Mouse (Mus musculus): ENCODE measurements around the gene Xpnpep3.

Gene Xpnpep3

DNA sequence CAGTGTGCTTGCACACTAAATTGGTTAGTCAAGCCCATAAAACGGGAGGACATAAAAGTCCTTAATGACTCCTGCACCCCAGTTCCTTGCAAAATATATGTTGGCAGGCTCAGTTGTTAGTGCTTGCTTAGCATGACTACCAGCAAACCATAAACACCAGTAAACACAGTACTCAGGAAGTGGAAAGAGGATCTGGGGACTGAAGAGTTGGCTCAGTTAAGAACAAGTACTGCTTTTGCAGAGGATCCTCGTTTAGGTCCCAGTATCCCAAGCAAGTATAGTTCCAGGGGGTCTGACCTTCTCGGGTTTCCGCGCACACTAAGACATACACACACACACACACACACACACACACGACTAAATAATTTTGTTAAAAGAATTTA lies 38.9 kb upstream of the Xpnpep3 start:
- Histone ChIP-seq H3K9me3 (ENCODE audit: low read length) (no peaks in the 10 kb centered on the region), H3K4me3 (replicated peaks; ENCODE audit: low read length) (peak overlapping the region; percentile 91), H3K27me3 (ENCODE audit: insufficient read depth, low read length) (no peaks in the 10 kb centered on the region), H3K36me3 (ENCODE audit: insufficient read depth, low read length) (peaks cover 51% of the 10 kb centered on the region), H3K4me1 (replicated peaks; ENCODE audit: low read depth, low read length) (peaks cover 60% of the 10 kb centered on the region)
- TF ChIP-seq CTCF (conservative IDR thresholded peaks at IDR 0.05; ENCODE audit: low read length) (no peak), NANOG (IDR thresholded peaks at IDR 0.05; ENCODE audit: borderline replicate concordance, low read length) (no peak), POU5F1 (IDR thresholded peaks at IDR 0.05; ENCODE audit: borderline replicate concordance, low read length) (no peak)

- 0 out of 2 replicates have a peak overlapping the region, but pooled peaks have one; percentile 91 for H3K4me3 ChIP-seq (replicated peaks; ENCODE audit: low read length)
- H3K4me1 ChIP-seq (replicated peaks; ENCODE audit: low read depth, low read length) = peaks cover 58% of the 10 kb centered on the region
- no peaks in the 10 kb centered on the region for H3K9me3 ChIP-seq (ENCODE audit: low read length)
- H3K27me3 ChIP-seq (ENCODE audit: insufficient read depth, low read length) = no peaks in the 10 kb centered on the region
- TF ChIP-seq NANOG (IDR thresholded peaks at IDR 0.05; ENCODE audit: borderline replicate concordance, low read length) (no peak), CTCF (conservative IDR thresholded peaks at IDR 0.05; ENCODE audit: low read length) (no peak), POU5F1 (IDR thresholded peaks at IDR 0.05; ENCODE audit: borderline replicate concordance, low read length) (no peak)
- peaks cover 56% of the 10 kb centered on the region for H3K36me3 ChIP-seq (ENCODE audit: insufficient read depth, low read length)
Observed at GRCm38 (mm10) chr15:81361417-81362015, 38.4 kb upstream of the Xpnpep3 start.

DNA sequence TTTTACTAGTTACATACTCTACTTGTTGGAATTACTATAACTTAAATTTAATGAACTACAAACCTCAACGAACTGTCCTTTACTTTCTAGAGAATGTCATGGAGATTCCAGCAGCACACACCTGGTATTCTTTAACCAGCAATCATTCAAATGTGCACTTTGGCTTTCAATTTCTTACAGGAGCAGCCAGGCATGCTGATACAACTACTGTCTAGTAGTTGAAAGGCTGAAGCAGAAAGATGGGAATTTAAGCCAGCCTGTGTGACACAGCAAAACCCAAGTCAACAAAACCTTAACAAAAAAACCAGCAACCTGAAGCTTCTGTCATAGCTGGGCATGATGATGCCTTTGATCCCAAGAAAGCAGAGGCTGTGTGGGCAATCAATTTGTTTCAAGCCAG lies 37.4 kb upstream of the Xpnpep3 start:
- H3K27me3 ChIP-seq (ENCODE audit: insufficient read depth, low read length) = no peaks in the 10 kb centered on the region
- TF ChIP-seq NANOG (IDR thresholded peaks at IDR 0.05; ENCODE audit: borderline replicate concordance, low read length) (no peak), POU5F1 (IDR thresholded peaks at IDR 0.05; ENCODE audit: borderline replicate concordance, low read length) (no peak), CTCF (conservative IDR thresholded peaks at IDR 0.05; ENCODE audit: low read length) (no peak)
- H3K4me3 ChIP-seq (replicated peaks; ENCODE audit: low read length) = no peak overlapping the region
- no peaks in the 10 kb centered on the region for H3K9me3 ChIP-seq (ENCODE audit: low read length)
- H3K36me3 ChIP-seq (ENCODE audit: insufficient read depth, low read length) = peaks cover 65% of the 10 kb centered on the region
- H3K4me1 ChIP-seq (replicated peaks; ENCODE audit: low read depth, low read length) = peaks cover 49% of the 10 kb centered on the region

DNA sequence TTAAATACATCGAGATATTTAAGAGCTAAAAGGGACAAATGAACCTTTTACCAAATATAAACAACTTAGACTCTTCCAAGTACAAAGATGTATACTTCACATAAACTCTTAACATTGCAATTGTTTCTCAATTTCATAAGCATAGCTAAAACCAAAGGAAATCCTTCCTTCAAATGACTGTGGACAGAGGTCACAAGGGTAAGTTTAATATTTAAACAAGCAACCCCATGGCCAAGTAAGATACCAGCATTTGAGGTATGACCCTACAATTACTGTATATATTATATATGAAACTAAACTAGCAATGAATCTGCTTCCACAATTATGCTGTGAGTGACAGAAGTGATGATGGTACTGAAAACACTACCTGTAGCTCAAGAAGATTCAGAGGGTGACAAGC lies 35.7 kb upstream of the Xpnpep3 start:
- Histone ChIP-seq H3K27me3 (ENCODE audit: insufficient read depth, low read length) (no peaks in the 10 kb centered on the region), H3K9me3 (ENCODE audit: low read length) (no peaks in the 10 kb centered on the region), H3K4me1 (replicated peaks; ENCODE audit: low read depth, low read length) (peaks cover 33% of the 10 kb centered on the region), H3K4me3 (replicated peaks; ENCODE audit: low read length) (no peak overlapping the region), H3K36me3 (ENCODE audit: insufficient read depth, low read length) (peaks cover 69% of the 10 kb centered on the region)
- TF ChIP-seq NANOG (IDR thresholded peaks at IDR 0.05; ENCODE audit: borderline replicate concordance, low read length) (no peak), POU5F1 (IDR thresholded peaks at IDR 0.05; ENCODE audit: borderline replicate concordance, low read length) (no peak), CTCF (conservative IDR thresholded peaks at IDR 0.05; ENCODE audit: low read length) (no peak)

- Histone ChIP-seq H3K4me3 (replicated peaks; ENCODE audit: low read length) (no peak overlapping the region), H3K36me3 (ENCODE audit: insufficient read depth, low read length) (peaks cover 78% of the 10 kb centered on the region), H3K27me3 (ENCODE audit: insufficient read depth, low read length) (no peaks in the 10 kb centered on the region), H3K9me3 (ENCODE audit: low read length) (no peaks in the 10 kb centered on the region), H3K4me1 (replicated peaks; ENCODE audit: low read depth, low read length) (peaks cover 31% of the 10 kb centered on the region)
- TF ChIP-seq NANOG (IDR thresholded peaks at IDR 0.05; ENCODE audit: borderline replicate concordance, low read length) (no peak), CTCF (conservative IDR thresholded peaks at IDR 0.05; ENCODE audit: low read length) (no peak), POU5F1 (IDR thresholded peaks at IDR 0.05; ENCODE audit: borderline replicate concordance, low read length) (no peak)
Observed at GRCm38 (mm10) chr15:81365246-81365645, 34.7 kb upstream of the Xpnpep3 start.

GRCm38 (mm10) chr15:81366241-81366640 lies 33.7 kb upstream of the Xpnpep3 start:
- Histone ChIP-seq H3K36me3 (ENCODE audit: insufficient read depth, low read length) (peaks cover 88% of the 10 kb centered on the region), H3K4me1 (replicated peaks; ENCODE audit: low read depth, low read length) (peaks cover 36% of the 10 kb centered on the region), H3K4me3 (replicated peaks; ENCODE audit: low read length) (no peak overlapping the region), H3K27me3 (ENCODE audit: insufficient read depth, low read length) (no peaks in the 10 kb centered on the region), H3K9me3 (ENCODE audit: low read length) (no peaks in the 10 kb centered on the region)
- TF ChIP-seq NANOG (IDR thresholded peaks at IDR 0.05; ENCODE audit: borderline replicate concordance, low read length) = no peak
- TF ChIP-seq POU5F1 (IDR thresholded peaks at IDR 0.05; ENCODE audit: borderline replicate concordance, low read length) = no peak
- TF ChIP-seq CTCF (conservative IDR thresholded peaks at IDR 0.05; ENCODE audit: low read length) = no peak

GRCm38 (mm10) chr15:81368601-81369000 lies 31.3 kb upstream of the Xpnpep3 start:
- peaks cover 35% of the 10 kb centered on the region for H3K4me1 ChIP-seq (replicated peaks; ENCODE audit: low read depth, low read length)
- peaks cover 99% of the 10 kb centered on the region for H3K36me3 ChIP-seq (ENCODE audit: insufficient read depth, low read length)
- H3K27me3 ChIP-seq (ENCODE audit: insufficient read depth, low read length) = no peaks in the 10 kb centered on the region
- H3K9me3 ChIP-seq (ENCODE audit: low read length) = no peaks in the 10 kb centered on the region
- TF ChIP-seq NANOG (IDR thresholded peaks at IDR 0.05; ENCODE audit: borderline replicate concordance, low read length) = no peak
- no peak for TF ChIP-seq CTCF (conservative IDR thresholded peaks at IDR 0.05; ENCODE audit: low read length)
- no peak for TF ChIP-seq POU5F1 (IDR thresholded peaks at IDR 0.05; ENCODE audit: borderline replicate concordance, low read length)
- H3K4me3 ChIP-seq (replicated peaks; ENCODE audit: low read length) = no peak overlapping the region

DNA sequence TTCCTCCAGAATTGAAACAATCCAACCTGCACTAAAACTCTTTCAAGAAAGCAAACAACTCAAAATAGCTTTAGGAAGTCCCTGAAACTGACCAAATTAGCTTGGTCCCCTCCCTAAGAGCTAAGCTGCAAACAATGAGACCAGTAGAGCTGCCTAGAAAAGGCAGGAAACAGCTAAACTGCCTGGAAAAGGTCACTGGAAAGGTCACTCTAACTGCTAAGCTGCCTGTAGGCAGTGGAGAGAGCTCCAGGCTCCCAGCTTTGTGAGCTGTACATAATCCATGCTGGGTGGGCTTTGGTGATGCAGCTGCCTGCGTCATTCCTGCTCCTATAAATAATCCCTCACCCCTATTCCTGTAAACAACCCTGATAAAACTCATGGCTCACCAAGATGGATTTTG lies 29.6 kb upstream of the Xpnpep3 start:
- H3K4me3 ChIP-seq (replicated peaks; ENCODE audit: low read length) = no peak overlapping the region
- no peaks in the 10 kb centered on the region for H3K9me3 ChIP-seq (ENCODE audit: low read length)
- no peak for TF ChIP-seq POU5F1 (IDR thresholded peaks at IDR 0.05; ENCODE audit: borderline replicate concordance, low read length)
- TF ChIP-seq CTCF (conservative IDR thresholded peaks at IDR 0.05; ENCODE audit: low read length) = no peak
- TF ChIP-seq NANOG (IDR thresholded peaks at IDR 0.05; ENCODE audit: borderline replicate concordance, low read length) = no peak
- H3K4me1 ChIP-seq (replicated peaks; ENCODE audit: low read depth, low read length) = peaks cover 41% of the 10 kb centered on the region
- no peaks in the 10 kb centered on the region for H3K27me3 ChIP-seq (ENCODE audit: insufficient read depth, low read length)
- peaks cover 98% of the 10 kb centered on the region for H3K36me3 ChIP-seq (ENCODE audit: insufficient read depth, low read length)

DNA sequence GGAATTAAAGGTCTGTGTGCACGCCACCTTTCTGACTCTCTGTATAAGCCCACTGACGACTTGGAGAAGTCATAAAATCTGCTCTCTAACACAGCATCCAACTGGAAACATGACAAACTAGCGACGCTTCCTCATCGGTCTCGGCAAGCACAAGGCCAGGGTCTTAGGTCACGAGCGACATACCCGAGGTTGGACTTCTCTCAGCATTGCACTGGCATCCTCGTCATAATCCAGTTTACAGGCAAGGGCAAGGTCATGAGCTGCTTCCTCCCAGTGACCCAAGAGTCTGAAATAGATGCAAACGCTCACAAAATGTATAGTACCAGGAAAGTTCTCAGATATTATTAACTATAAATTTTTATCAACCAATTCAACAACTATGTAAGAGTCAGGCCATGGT lies 25.3 kb upstream of the Xpnpep3 start:
- peaks cover 41% of the 10 kb centered on the region for H3K4me1 ChIP-seq (replicated peaks; ENCODE audit: low read depth, low read length)
- peaks cover 98% of the 10 kb centered on the region for H3K36me3 ChIP-seq (ENCODE audit: insufficient read depth, low read length)
- no peak overlapping the region for H3K4me3 ChIP-seq (replicated peaks; ENCODE audit: low read length)
- no peaks in the 10 kb centered on the region for H3K9me3 ChIP-seq (ENCODE audit: low read length)
- H3K27me3 ChIP-seq (ENCODE audit: insufficient read depth, low read length) = no peaks in the 10 kb centered on the region
- TF ChIP-seq CTCF (conservative IDR thresholded peaks at IDR 0.05; ENCODE audit: low read length) = no peak
- no peak for TF ChIP-seq POU5F1 (IDR thresholded peaks at IDR 0.05; ENCODE audit: borderline replicate concordance, low read length)
- TF ChIP-seq NANOG (IDR thresholded peaks at IDR 0.05; ENCODE audit: borderline replicate concordance, low read length) = no peak
